Mouse (Mus musculus) lung, postnatal 0 days (tissue): ENCODE results near the gene Lins1.

ENCODE experiments used
- CTCF ChIP-seq: IDR thresholded peaks from 2 replicates; pipeline ENCODE4 v1.5.1; 2016; ENCODE audit warnings: antibody characterized with exemption, mild to moderate bottlenecking
- EP300 ChIP-seq: IDR thresholded peaks from 2 replicates; pipeline ENCODE4 v1.6.1; 2016; ENCODE audit warnings: antibody characterized with exemption, mild to moderate bottlenecking, control low read depth

GRCm38 (mm10) chr7:66704631-66705030 is 14.9 kb downstream of the Lins1 start:
- no peak for TF ChIP-seq CTCF
- no peak for TF ChIP-seq EP300
